Mouse (Mus musculus) thymus, postnatal 25 days (tissue): ENCODE data around the gene Rab40b.
"Not testable (repeated sequence)": the region's sequence is repeated elsewhere in the genome, so short reads cannot be mapped to it uniquely, and the experiment has no call there.

Source experiments
- DNase-seq: peaks from one replicate; pipeline ENCODE4 v3.0.0; 2022

Gene Rab40b

GRCm38 (mm10) chr11:121367170-121367707 is 20.8 kb downstream of the Rab40b start:
- no peak for DNase-seq

DNA sequence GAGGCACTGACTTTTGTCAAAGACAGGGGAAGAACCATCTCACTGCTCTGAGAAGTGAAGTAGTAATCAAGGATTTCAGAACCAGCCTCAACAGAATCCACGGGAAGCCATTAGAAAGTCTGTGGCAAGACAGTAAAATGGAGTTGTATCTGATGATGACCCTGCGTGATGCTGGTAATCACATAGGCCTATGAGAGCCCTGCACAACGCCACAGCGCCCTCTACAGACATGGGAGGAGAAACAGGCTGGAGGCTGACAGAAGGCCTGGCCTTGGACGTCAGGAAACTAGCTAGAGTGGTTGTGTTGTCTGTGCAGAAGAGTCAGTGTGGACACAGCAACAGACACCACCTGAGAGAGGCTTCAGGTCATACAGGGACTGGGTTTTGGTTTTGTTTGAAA is 25.8 kb downstream of the Rab40b start:
- DNase-seq = peak; percentile 38

DNA sequence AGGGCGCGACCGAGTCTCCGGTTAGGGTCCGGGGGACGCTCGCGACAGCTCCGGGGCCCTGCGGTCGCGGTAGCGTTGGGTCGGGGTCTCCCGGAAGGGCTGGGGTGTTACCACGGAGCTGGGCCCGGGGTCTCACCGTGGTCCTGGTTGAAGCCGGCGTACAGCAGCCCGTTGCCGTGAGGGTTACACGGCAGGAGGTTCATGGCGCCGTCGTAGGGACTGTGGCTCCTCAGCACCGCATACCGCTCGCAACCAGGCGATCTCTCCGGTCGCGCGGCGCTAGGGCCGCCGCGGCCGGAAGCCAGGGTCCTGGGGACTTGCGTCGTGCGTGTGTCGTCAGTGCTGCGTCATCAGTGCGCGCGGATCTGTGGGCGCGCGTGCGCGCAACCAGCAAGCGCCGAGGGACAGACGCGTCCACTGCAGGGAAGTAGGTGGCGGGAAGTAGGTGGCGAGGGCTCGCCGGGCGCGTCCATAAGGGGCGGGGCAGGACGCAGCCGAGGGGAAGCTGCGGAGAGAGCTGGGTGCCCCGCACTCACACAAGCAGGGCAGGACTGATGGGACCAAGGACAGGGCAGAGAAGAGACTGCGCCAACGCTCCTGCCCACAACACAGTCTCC is 33.9 kb downstream of the Rab40b start, which contains the start of gene Wdr45b:
Gene Wdr45b (minus strand): TSS at position 355 of the 617 bp plus-strand sequence.
- DNase-seq = peak; percentile 96

DNA sequence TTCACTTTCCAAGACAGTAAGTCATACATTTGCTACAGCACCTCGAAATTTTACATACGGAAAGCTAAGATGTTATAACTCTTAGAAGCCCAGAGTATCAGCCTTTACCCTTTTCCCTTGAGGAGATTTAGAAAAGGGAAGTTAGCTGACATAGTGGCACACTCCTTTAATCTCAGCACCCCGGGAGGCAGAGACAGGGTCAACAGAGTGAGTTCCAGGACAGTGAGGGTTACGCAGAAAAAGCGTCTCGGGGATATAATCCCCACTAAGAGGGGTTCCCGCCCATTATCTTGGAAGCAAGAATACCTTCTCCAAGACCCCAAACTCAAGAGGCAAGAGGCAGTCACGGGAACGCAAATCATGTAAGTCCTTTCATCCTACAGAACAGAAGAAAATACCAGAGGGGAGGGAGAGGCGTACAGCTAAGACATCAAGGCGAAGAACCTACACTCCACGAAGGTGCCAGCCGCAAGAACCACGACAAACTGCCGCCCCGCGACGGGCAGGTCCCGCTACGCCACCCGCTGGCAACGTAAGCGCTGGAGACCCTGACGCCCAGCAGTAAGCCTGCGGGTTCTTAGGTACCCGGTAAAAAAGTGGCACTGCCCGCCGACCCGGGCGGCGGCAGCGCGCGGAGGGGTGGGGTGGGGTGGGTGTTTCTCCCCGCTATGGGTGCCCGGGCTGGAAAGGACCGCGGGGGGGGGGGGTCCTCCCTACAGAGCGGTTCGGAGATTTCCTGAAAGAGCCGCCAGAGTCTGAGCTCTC is 34.5 kb downstream of the Rab40b start:
- peak; percentile 50 for DNase-seq

DNA sequence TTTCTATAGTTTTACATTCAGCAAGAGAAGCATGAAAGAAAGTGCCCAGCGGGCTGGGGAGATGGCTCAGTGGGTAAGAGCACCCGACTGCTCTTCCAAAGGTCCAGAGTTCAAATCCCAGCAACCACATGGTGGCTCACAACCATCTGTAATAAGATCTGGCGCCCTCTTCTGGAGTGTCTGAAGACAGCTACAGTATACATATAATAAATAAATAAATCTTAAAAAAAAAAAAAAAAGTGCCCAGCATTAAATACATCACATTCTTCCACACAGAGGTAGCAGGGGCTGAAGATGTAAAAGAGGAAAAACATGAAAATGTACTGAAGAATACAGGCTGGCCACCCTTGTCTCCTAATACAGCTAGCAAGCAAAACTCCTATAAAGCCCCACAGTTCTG is 39.3 kb downstream of the Rab40b start:
- not testable (repeated sequence) for DNase-seq

DNA sequence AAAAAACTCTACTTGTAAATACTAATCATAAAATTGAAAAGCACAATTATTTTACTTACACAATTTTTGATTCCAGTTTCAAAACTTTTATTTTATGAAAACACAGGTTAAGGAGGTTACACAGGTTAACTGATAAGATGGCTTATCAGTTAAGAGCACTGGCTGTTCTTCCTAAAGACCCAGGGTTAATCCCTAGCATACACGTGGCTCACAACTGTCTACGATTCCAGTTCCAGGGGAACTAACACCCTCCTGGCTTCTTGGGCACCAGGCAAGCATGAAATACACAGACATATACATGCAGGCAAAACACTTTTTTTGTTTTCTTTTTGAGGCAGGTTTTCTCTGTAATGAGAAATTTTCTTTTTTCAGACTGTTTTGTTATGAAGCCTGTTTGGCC is 39.9 kb downstream of the Rab40b start:
- DNase-seq = no peak

- no peak for DNase-seq
These were observed 41.0 kb downstream of the Rab40b start for GRCm38 (mm10) chr11:121347036-121347435.

- DNase-seq = not testable (repeated sequence)
These were observed 45.6 kb downstream of the Rab40b start for GRCm38 (mm10) chr11:121342423-121342822.

GRCm38 (mm10) chr11:121340287-121340686 is 47.8 kb downstream of the Rab40b start:
- no peak for DNase-seq

DNA sequence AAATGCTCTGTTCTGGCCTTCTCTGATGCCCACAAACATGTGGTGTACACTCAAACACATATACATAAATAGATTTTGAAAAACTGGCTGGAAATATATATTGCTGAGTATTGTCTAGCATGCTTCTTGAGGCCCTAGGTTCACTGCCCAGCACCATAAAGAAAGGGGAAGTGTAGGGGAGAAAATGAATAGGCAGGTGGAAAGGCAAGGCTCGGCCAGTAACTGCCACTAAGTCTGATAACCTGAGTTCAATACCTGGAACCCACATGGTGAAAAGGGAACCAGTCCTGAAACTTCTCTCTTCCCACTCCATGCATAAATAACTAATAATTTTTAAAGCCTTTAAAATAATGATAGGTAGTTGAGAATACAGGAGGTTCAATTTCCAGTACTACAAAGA is 48.4 kb downstream of the Rab40b start:
- DNase-seq = no peak

DNA sequence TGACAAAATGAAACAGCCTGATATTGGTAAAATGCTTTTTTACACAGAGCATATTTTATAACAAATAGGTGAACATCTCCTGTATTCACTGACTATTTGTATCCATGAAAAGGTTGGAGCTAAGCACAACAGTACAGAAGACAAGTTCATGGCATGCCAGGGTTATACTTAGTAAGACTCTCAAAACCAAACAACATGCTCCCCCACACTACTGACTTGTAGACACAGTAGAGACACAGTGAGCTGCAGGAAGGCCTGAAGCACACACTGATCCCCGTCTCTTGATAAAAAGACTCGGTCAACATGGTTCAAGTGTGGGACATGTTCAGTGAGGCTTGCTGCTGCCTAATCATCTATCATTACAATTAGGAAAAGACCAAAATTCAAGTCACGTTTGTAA is 56.4 kb downstream of the Rab40b start:
- DNase-seq = no peak

- DNase-seq = no peak
These were observed 59.4 kb downstream of the Rab40b start for GRCm38 (mm10) chr11:121328619-121329018.

DNA sequence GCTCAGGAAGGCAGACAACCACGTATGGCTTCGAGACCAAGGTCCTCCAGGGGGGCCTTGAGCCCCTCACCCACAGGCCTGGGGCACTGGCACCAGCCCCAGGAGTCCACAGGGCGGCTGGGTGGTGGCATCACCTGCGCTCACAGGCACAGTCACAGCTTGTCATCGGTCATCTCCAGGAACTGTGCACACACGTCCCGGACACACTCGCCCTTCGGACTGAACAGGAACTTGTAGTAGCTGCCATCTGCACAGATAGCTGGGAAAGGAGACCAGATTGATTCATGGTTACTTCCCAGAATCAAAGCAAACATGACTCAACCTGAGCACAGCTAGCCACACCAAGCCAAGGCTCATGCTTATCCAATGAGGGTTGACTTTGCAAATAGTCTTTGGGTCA is 59.8 kb downstream of the Rab40b start:
- no peak for DNase-seq

DNA sequence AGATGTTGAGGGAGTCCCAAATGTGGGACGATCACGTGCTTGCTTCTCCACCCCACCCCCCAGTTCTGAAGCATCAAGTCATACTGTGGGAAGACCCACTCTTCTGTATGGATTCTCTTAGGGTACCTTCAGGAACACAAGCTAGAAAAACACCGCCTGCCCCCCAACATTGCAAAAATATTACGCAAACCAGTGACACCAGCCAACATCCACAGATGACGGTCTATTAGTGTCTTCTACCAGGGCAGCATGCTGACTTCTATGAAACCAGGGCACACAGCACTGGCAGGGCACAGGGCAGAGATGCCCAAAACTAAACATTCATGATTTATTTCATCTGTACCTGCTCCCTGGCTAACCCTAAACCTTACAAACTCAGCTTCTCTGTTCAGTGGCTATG is 61.4 kb downstream of the Rab40b start:
- DNase-seq = no peak

DNA sequence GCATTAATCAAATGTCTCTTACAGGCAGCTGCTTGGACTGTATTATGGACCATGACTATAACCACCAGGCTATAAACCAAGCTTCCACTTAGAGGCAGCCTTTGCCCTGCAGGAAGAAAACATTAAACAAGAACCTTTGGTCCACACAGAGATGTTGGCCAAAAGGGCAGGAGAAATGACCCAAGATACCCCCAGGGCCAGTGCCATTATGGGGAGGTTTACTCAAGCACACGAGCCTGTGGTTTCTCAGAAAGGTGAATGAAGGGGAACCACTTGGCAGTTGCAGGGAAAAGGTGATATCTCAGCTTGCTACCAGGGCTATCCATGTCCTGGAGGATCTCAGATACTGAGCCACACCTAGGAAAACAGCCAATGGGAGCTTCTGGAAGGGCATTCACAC is 62.0 kb downstream of the Rab40b start:
- DNase-seq = no peak

GRCm38 (mm10) chr11:121307712-121308111 is 80.3 kb downstream of the Rab40b start:
- DNase-seq = not testable (repeated sequence)

DNA sequence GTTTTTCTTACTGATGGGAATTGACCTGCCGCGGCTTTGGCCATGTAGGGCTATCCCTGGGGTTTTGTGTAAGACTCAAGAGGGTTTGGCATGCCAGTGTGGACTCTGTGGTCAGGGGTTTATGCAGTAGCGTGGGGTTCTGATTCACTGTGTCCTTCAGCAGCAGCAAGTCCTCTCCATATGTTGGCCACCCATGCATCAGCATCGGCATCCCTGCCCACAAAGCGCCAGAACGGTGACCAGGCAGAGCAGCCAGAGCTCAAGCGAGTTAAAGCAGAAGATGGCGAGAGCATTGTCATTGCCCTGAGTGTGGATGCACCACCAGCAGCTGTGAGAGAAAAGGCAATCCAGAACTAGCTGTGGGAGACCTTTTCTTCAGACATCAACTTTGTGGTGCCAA is 81.4 kb downstream of the Rab40b start:
- no peak for DNase-seq
